Mouse (Mus musculus) induced T-regulatory cell, adult 2 months (primary cell): ENCODE results near the gene Arrdc4.

Experiments
- DNase-seq: peaks from one replicate; pipeline ENCODE4 v3.0.0-alpha.2; 2012; ENCODE audit warnings: low read depth

The Arrdc4 gene

DNA sequence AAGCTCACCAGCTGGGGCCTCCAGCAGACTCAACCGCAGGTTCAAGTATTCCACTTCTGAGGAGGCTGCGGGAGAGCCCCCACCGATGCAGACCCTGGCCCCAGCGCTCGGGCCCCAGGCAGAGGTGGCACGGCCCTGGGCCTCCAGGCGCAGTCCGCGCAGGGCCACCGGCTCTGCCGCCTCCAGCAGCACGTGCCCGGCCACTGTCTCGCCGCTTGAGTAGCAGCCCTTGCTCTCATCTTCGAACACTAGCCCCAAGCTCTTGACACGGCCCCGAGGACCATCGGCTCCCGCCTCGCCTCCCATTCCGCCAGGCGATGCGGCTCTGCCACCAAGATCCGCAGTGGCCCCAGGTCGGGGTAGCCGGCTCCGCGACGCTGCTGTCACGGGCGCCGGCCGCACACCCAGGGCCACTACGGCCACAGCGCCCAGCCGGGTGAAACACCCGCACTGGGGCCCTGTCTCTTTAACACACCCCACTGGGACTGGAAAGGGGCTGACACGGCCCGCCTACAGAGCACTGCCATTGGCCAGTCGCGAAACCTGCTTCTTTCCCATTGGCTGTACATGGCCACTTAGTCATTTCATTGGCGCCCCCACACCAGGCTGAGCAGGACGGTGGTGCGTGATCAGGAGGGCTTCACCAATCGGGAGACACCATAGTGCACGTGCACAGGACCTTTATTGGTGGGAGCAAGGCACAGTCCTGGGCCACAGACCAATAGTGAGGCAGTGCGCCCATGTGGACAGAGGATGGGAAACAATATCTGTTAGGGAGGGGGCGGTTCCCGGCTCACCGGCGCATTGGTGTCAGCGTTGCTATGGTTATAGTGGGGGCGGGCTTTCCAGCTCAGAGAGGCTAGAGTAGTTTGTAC lies at the start of gene Arrdc4:
Arrdc4 (minus strand) TSS at position 481 of the 875 bp plus-strand sequence.
- peak; percentile 90 for DNase-seq

DNA sequence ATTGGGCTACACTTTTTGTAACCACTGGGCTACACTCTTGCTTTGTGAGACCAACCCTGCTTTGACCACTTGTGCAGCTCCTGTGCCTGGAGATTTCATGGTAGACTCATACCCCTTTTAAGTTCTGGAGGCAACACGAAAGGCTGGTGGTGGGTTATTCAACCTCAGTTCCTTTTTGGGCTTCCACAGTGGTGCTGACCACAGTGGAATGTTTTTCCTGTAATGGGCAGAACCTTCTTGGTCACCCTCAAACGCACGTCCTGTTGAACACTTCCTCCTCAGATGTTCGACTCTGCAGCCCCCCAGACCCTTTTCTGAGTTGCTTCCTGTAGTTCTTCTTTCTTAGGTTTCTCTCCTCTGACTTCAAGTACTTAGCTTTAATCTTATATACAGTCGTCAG lies 46.5 kb upstream of the Arrdc4 start:
- no peak for DNase-seq

DNA sequence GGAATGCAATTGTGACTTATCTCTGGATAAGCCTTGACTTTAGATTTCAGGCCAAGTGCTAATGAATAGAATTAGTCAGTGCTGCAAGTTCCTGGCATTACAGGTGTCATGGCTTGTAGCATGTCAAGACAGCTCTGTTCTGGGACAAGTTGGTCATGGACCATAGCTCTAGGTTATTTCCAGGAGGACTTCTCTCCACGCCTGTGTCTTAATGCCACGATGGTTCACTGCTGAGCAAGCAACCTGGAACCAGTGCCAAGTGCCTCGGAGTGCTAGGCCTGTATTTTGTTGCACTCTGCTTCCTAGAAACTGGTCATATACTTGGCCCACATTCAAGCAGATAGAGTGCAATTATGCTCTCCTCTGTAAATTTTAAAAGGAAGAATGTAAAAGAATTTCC lies 39.7 kb upstream of the Arrdc4 start:
- DNase-seq, result no peak

DNA sequence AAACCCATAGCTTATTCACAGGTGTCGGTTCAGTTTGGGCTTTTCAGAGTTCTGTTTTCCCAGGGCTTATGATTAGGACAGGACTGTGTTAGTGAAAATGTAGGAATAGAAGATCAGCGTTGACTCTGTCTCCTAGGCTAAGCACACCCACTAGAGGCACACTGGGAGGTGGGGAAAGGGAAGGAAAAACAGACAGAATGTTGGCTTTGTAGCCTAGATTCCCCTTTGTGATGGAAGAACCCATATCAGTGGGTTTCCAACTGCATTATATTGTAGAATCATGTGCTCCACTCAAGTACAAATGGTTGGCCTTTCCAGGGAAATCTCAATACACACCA lies 22.7 kb upstream of the Arrdc4 start:
- no peak for DNase-seq

DNA sequence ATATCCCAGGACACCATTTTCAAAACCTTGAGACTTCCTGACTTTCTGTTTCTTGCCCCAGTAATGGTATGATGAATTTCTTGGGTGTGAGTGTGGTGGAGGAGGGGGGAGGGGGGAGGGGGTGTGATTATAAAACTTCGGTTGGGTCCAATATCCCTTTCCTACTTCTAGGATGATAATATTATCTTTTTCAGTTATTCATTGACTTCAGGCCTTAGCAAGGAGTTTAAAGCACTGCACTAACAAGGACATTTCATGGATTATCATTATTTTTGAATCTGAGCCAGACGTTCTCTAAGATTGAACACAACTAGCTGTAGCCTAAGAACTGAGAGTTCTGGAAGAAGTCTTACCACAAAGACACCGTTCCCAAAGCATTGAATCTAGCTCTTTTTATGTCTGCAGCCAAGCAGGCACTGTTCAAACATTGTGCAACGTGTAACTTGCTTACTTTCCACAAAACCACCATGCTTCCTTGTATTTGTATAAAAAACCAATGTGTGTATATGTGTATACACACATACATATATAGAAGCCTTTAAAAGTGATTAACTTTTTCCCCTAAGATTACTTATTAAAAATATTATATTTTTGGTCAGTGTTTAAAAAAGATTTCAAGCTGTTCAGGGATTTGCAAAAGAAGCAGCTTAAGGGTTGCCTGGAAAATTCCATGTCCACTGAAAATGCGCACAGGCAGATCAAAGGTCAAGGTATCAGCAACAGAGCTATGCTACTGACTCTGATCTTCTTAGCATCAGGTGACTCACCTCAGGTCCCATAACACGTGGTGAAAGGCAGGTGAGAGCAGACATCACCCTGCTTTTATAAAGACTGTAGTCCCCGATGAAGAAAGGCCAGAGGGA lies 22.1 kb upstream of the Arrdc4 start:
- DNase-seq, result no peak

DNA sequence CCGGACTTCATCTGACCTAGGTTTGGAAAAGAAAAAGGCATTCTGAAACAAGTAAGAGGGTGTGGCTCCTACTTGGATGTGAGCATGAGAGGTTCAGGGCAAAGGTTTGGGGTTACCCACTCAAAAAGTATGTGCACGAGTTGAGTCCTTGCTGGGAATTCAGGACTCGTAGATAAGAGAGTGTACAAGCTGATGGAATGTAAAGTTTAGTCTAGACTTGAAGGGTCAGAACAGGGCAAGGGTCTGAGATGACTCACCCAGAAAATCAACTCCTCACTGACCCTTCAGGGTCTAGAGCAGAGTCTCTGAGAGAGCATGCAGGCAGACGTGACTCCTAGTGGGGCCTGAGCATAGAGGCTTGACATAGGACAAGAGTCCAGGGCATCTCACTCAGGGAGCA lies 16.9 kb upstream of the Arrdc4 start:
- DNase-seq, result no peak

DNA sequence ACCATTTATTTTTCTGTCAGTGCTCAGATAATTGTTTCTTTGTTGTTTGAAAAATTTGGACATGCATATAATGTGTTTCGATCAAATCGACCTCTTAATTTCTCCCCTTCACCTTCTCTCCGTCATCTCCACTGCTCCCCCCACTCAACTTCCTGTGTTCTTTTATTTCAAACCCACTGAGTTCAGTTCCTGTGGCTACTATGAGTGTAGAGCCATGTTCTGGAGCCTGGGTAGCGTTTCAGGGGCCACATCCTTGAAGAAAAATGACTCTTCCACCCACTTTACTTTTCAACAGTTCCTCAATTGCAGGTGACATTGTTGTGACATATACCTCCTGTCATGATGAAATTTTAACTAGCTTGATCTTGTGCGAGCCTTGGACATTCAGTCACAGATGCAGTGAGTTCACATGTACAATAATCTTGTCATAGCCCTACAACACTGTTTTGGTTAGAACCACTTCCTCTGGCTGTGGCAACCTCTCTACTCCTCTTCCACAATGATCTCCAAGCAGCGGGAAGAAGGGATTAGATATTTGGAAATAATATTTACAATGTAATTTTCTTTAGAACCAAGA lies 10.2 kb upstream of the Arrdc4 start:
- DNase-seq, result peak; percentile 10

DNA sequence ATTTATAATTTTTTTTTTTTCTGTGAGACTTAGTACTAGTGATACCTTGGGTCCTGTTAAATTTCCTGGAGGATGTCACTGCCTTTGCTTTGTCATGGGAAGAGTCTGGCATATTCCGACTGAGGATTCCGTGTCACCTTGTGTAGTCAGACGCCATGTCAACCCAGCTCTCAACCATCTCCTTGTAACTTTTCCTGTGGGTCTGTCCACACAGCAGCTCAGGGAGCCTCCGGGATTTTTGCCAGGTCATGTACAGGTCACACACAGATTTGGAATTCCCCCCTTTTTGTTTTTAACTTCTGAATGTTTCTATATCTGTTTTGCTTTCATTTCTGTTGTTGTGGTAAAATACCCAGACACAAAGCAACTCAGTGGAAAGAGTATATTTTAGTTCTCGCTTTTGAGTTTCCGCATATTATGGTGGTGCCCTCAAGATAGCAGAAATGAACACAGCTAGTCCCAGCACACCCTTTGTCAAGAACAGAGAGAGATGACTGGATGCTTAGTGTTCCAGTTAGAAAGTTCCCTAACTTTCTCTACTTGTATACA lies 7.7 kb upstream of the Arrdc4 start:
- peak; percentile 30 for DNase-seq

DNA sequence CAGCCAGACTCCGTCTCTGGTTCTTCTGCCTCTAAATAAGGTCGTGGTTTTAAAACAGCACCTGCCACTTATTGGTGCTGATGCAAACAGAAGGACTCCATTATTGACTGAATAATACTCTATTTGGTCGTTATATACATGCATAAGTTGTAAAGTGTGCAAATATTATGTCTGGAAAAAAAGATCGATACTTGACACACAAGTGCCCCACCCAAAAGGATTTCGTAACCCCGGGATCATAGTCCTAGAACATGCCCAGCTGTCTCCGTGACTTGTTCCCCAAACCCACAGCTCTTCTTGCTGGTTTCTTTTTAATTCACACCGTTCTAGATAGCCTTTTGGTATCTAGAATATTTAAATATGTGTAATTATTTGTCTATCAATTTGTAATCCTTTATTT lies 878 bp upstream of the Arrdc4 start:
- no peak for DNase-seq

DNA sequence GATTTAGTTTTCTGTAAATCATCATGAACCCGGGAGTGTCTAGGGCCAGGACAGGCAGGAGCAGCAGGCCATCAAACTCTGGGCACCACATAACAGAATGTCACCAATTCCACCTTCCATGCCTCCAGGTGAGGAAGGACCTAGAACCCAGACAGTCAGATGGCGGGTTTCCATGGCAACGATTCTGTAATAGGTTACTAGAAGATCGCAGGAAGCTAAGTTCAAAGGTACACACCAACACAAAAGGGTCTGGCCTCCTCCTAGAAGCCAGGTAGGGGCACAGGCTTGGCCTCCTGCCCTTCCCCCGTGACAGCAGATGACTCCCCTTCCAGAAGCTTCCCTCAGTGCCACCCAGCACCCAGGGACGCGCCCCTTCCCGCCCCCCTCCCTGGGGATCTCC lies 680 bp downstream of the Arrdc4 start:
- peak; percentile 41 for DNase-seq

DNA sequence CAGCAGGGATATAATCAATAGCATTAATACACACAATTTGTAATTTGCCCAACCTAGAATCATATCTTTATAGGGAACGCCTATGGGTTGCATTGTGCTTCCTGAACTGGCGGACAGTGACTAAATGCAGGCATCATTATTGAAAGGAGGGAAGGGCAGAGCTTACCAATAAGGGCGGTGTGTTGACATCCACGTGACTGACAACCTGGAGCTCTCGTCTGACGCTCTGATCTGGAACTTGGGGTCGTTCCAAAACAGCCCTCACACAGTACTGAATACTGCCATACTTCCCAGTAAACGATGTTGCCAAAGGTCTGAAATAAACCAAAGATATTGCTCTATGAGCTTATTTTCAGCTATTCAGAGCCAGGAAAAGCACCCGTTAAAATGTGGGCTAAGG lies 4.4 kb downstream of the Arrdc4 start:
- no peak for DNase-seq

DNA sequence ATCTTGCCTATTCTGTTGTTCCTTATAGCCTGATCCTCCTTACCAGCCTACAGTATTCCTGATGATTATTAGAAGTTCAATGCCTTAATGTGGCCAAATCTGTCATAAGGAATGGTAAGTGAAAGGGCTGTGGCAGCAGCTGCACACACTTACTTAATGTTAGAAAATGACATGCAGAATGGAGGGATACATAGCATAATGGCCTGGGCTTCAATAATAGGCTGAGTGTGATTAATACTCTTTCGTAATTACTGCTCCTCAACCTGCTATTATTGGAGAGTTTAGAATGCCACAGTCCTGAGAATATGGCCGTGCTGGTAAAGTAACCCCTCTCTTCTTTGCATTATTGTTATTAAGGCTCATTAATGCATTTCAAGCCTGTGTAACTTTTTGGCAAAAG lies 4.8 kb downstream of the Arrdc4 start:
- DNase-seq, result no peak

DNA sequence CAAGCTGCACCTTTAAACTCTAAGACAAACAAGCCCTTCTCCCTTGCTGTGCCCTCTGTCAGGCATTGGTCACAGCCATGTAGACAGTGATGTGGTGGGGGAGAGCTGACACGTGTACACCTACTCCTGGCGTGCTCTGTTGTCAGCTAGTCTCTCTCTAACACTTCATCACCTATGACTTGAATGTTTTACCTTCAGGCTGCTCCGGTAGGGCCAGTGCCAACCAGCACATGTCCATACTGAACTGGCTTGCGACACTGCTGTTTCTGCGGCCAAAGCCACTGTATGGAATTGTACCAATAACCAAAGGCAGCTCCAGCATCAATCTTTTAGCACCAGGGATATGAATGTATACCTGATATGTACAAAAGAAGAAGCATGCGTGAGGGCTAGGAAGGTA lies 8.3 kb downstream of the Arrdc4 start:
- DNase-seq, result no peak

DNA sequence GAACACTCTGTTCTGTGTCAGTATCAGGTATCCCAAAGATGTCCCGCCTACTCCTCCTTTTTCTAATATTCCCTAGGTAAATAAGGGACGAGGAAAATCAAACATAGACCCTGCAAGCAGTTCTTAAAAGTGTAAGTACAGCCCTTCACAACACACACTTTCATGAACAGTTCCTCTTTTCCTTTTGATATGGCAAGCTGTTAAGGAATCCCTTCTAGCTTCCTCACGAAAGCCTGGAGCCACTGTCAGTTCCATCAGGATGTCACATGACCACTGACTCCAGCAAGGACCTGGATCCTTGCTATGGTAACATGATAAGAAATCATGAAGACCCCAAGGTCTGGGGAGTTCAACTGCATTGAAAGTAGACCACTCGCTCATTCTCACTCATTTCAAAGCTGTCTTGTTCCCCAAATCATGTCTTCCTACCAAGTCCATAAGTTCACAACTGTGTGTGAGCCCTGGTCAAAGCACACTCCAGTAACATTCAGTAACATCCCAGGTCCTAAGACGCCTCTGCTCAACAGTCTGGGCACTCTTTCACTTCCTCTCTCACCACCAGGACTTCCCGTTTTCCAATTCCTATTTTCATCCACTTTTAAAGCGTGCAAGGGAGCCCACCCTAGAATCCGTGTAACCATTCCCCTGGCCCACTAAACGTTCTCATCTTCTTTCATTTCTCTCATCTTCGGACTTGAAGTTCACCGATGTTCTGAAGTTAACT lies 10.2 kb downstream of the Arrdc4 start:
- DNase-seq, result no peak

DNA sequence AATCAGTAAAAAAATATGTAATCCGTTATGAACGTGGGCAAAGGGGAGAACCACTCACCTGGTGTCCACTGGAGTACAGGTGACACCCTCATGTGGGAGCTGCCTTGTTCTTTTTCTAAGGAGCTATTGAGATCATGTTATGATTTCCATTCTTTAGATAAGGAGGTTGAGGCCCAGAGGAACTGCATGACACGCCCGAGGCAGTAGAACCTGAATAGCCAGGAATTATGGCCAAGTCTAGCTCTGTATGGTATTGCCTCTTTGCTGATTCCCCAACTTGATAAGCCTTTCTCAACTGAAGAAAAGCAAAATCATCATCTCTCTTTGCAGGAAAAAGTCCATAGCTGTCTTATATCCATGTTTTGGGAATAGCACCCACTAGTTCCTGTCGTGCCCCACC lies 22.7 kb downstream of the Arrdc4 start:
- no peak for DNase-seq

DNA sequence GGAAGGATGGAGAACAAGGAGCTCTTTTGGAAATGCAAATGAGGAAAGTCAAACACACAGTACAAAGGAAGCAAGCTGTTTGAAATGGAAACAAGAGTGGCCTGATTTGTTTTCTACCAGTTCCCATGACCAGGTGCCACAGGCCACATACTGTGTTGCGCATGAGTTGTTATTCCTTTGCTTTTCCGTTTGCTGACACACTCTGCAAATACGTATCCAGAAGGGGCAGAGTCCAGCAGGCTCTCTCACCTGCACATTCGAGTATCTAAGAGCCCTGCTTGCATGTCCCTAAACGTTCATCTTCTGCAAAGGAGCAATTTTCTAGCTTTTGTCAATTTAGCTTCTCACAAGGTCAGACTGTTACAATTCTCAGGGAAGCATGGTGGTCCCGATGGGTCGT lies 24.3 kb downstream of the Arrdc4 start:
- no peak for DNase-seq

DNA sequence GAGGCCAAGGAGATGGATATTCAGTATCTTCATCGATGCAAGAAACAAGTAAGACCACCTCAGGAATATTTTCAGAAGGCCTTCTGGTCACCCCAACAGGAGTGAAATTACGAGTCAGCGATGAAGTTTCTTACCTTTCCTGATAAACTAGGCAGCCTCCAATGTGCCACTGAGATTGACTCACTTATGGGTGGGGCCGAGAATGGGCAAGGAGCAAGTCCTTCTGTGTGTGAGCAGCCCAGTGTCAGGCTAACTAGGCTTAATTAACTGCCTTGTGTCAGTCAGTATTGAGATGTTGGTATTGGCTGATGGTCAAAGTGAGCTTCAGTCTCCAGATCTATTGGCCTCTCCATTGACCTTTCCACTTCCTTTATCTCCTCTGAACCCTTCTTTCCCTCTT lies 27.5 kb downstream of the Arrdc4 start:
- no peak for DNase-seq

DNA sequence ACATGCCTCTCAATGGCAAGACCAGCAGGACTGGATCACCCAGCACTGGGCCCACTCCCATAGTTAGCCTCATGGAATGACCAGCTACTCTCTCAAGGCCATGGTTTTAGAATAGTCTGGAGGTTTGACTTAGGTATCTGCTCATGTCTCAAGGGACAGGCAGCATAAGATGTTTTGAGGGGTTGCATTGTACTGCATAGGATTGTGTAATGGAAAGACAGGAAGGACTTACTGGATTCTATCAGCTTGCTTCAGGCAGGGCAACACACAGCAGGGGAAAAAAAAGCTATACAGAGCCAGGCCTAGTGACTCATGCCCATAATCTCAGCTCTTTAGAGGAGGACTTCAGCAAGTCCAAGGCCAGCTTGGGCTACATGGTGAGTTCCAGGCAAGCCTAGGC lies 31.1 kb downstream of the Arrdc4 start:
- DNase-seq, result no peak

DNA sequence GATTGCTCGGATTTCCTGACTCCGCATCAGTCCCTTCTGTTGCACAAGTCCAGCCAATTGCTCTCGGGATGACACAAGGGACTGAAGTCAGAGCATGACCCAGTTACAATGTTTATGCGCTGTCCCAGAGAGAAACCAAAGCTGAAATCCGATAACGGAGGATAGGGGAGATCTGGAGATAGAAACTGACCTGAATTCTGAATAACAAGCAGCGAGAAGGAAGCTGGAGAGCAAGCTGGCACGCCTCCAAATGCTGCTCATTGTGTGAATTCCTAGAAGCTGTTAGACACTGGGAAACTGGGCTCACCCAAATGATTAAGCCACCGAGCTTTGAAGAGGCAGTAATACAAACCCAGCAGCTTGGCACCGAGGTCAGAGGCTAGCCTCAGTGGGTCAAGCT lies 31.5 kb downstream of the Arrdc4 start:
- no peak for DNase-seq

DNA sequence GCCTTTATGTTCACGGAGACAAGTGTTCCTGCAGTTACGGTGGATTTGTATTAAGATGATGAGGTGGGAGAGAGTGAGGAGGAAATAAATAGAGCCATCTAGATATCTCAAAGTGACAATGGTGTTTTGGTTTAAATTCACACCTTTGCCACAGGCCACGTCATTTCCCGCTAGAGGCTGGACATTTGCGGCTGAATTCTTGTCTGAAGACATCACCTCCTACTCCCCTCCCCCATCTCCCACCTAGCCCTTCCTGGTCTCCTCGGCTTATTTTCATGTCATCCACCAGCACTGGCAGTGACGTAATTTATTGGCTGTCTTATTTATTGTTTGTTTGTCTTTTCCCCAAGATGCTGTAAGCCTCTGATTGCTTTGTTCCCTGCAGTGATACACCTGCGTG lies 32.1 kb downstream of the Arrdc4 start:
- DNase-seq, result no peak

DNA sequence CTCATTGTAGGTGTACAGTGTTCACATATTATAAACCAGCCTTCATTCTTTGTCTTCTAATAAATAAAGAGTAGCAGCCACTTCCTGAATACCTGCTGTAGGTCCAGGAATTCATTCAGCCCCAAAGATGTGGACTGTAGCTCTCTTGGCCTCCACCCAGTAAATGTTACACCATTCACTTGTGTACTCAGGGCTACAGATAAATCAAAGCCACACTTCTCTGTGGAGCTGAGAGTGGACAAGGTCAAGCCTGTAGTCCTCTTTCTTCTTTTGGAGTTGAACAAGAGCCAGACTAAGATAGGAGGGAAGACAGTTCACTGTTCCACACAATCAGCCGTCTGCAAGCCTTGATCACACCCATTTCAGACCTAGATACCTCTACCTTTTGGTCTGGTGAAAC lies 36.1 kb downstream of the Arrdc4 start:
- DNase-seq, result no peak

DNA sequence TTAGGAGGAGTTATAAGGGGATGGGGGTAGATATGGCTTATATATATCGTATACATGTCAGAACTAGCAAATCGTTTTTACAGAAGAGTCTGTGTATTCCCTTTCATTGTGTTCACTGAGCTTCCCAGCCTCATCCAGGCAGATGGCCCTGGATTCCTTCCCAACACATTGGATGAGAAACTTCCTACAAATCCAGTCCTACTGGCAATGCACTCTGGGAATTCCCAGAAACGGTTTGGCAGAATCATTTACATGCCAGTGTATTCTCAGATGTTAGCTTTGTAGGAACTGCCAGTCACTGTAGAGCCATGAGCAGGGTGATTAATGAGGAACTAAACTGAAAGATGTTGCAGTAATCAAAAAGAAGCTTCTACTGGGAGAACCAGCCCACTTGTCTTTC lies 36.6 kb downstream of the Arrdc4 start:
- no peak for DNase-seq
